In genomic region chr11:77762783-77763672, GRCm38 (mm10) we compare ENCODE assay signal across 8 mouse cellular contexts. TPM values are rescaled to one million over a fixed set of nuclear protein-coding genes. Genes with fewer than 3 reads are reported as not detected.
DNase-seq lines count a peak whose midpoint lies in the region; ATAC-seq lines count a peak whose summit lies in the region.

Gene Myo18a, plus strand, starts transcription at chr11:77763246.

- peaks cover 7% of the 10 kb centered on the region for H3K4me1 ChIP-seq in brown adipose tissue, adult 24 weeks (ENCODE audit: control insufficient read depth, insufficient read depth, insufficient read length, low read length)
- H3K4me1 ChIP-seq in forebrain, embryonic 11.5 days (replicated peaks; ENCODE audit: control insufficient read depth, insufficient read depth, low read length), result peaks cover 29% of the 10 kb centered on the region
- H3K4me1 ChIP-seq in heart, embryonic 14.5 days (ENCODE audit: control insufficient read depth in 2 of 2, insufficient read depth in 2 of 2, low read length in 2 of 2), result peaks cover 24 to 40% of the 10 kb centered on the region in 2 experiments
- H3K4me1 ChIP-seq in liver, embryonic 13.5 days (replicated peaks), result peaks cover 51% of the 10 kb centered on the region

- peak within 1 kb of the TSS; percentile 96 for H3K9ac ChIP-seq in forebrain, embryonic 11.5 days (ENCODE audit: low read length)
- peak within 1 kb of the TSS; percentile 96 for H3K9ac ChIP-seq in heart, embryonic 14.5 days (ENCODE audit: low read length)
- peak within 1 kb of the TSS; percentile 96 for H3K9ac ChIP-seq in liver, embryonic 13.5 days

- H3K27ac ChIP-seq in brown adipose tissue, adult 24 weeks (replicated peaks; ENCODE audit: low read depth, low read length), result peak within 1 kb of the TSS; percentile 77
- H3K27ac ChIP-seq in forebrain, embryonic 11.5 days (ENCODE audit: low read depth, low read length), result peak within 1 kb of the TSS; percentile 91
- H3K27ac ChIP-seq in heart, embryonic 14.5 days (replicated peaks in 1 of 2; ENCODE audit: control insufficient read depth in 1 of 2, insufficient read depth in 1 of 2, low read depth in 2 of 2, low read length in 2 of 2), result peak within 1 kb of the TSS; percentile 33 to 85; a peak in 3 of 4 replicates
- peak within 1 kb of the TSS; percentile 92 for H3K27ac ChIP-seq in liver, embryonic 13.5 days

- 2% methylated on average over 75 of the region's 79 CpGs for WGBS in forebrain, embryonic 11.5 days
- WGBS in heart, embryonic 14.5 days, result 3% methylated on average over 51 of the region's 79 CpGs
- WGBS in liver, embryonic 13.5 days (ENCODE audit: insufficient replicate concordance), result 2% methylated on average over 77 of the region's 79 CpGs

- H3K27me3 ChIP-seq in forebrain, embryonic 11.5 days (ENCODE audit: control insufficient read depth, insufficient read depth, low read length), result no peaks in the 10 kb centered on the region; the same call in 1 of the 2 replicates
- H3K27me3 ChIP-seq in heart, embryonic 14.5 days (ENCODE audit: control insufficient read depth, insufficient read depth, low read length), result no peaks in the 10 kb centered on the region
- H3K27me3 ChIP-seq in liver, embryonic 13.5 days, result no peaks in the 10 kb centered on the region

- H3K9me3 ChIP-seq in forebrain, embryonic 11.5 days (ENCODE audit: control insufficient read depth, low read length), result no peaks in the 10 kb centered on the region
- no peaks in the 10 kb centered on the region for H3K9me3 ChIP-seq in heart, embryonic 14.5 days (ENCODE audit: control insufficient read depth, low read length)
- no peaks in the 10 kb centered on the region for H3K9me3 ChIP-seq in liver, embryonic 13.5 days (replicated peaks)

- peak within 1 kb of the TSS; percentile 71 for H3K4me2 ChIP-seq in forebrain, embryonic 11.5 days (ENCODE audit: low read depth, low read length, severe bottlenecking)
- peak within 1 kb of the TSS; percentile 85 for H3K4me2 ChIP-seq in heart, embryonic 14.5 days (ENCODE audit: low read length)
- peak within 1 kb of the TSS; percentile 98 for H3K4me2 ChIP-seq in liver, embryonic 13.5 days

- H3K36me3 ChIP-seq in forebrain, embryonic 11.5 days (ENCODE audit: control insufficient read depth, insufficient read depth, low read length), result no peaks in the 10 kb centered on the region
- no peaks in the 10 kb centered on the region for H3K36me3 ChIP-seq in heart, embryonic 14.5 days (ENCODE audit: control insufficient read depth, insufficient read depth, low read length)
- H3K36me3 ChIP-seq in liver, embryonic 13.5 days, result no peaks in the 10 kb centered on the region

- peak; percentile 81 for DNase-seq in CD4-positive helper T cell, adult 2 months (ENCODE audit: low read depth, low spot score)
- DNase-seq in forebrain, embryonic 11.5 days (ENCODE audit: low spot score), result peak; percentile 94
- DNase-seq in kidney, postnatal 10 days, result peak; percentile 95
- DNase-seq in liver, embryonic 13.5 days, result peak; percentile 70
- DNase-seq in naive thymus-derived CD4-positive, alpha-beta T cell, adult 2 months (ENCODE audit: low read depth), result peak; percentile 90
- DNase-seq in spleen, postnatal 4 days (ENCODE audit: low spot score in 2 of 2), result peak; percentile 86 to 98

- H3K4me3 ChIP-seq in brown adipose tissue, adult 24 weeks (ENCODE audit: insufficient read depth, low read depth, low read length), result peak within 1 kb of the TSS; percentile 88
- peak within 1 kb of the TSS; percentile 90 for H3K4me3 ChIP-seq in forebrain, embryonic 11.5 days (ENCODE audit: low read depth, low read length)
- H3K4me3 ChIP-seq in heart, embryonic 14.5 days (ENCODE audit: control insufficient read depth in 1 of 2, insufficient read depth in 1 of 2, low read depth in 1 of 2, low read length in 2 of 2), result peak within 1 kb of the TSS; percentile 86 to 94
- H3K4me3 ChIP-seq in liver, embryonic 13.5 days (replicated peaks), result peak within 1 kb of the TSS; percentile 95

- peak; percentile 84 for ATAC-seq in forebrain, embryonic 11.5 days (replicated peaks; ENCODE audit: low FRiP score)
- peak; percentile 78 for ATAC-seq in heart, embryonic 14.5 days (ENCODE audit: insufficient number of reproducible peaks, insufficient read depth, low FRiP score, low read depth)
- ATAC-seq in liver, embryonic 13.5 days (ENCODE audit: low read depth), result peak; percentile 69

RNA-seq across cellular contexts. Expression of gene Myo18a, which starts in this region (rescaled TPM):
- 17.4 and 18.2 TPM in 2 replicates for polyA plus RNA-seq in brown adipose tissue, adult 24 weeks (2012; ENCODE audit: insufficient read depth, insufficient read length, missing spikeins)
- polyA plus RNA-seq in forebrain, embryonic 11.5 days (2014; fragmentation: Nextera tagmentation; extraction: Ambion mirVana), result 28.4 and 31.4 TPM in 2 replicates
- 114 and 115 TPM in 2 replicates for polyA plus RNA-seq in heart, embryonic 14.5 days (2014; fragmentation: Nextera tagmentation; extraction: Ambion mirVana)
- polyA plus RNA-seq in liver, embryonic 13.5 days (2015; fragmentation: Nextera tagmentation; extraction: Ambion mirVana), result 17.3 and 21.8 TPM in 2 replicates

Comparison
In these comparisons a context has a peak if more than half of its experiments do, and no peak if none do; other contexts are left out.
1. Peak in every context shown above with its lines: DNase-seq, ATAC-seq, H3K4me3 ChIP-seq and H3K27ac ChIP-seq.